Mouse (Mus musculus): ENCODE data around the gene Ets2.
"Not testable (repeated sequence)": the region's sequence is repeated elsewhere in the genome, so short reads cannot be mapped to it uniquely, and the experiment has no call there.

Ets2 gene

GRCm38 (mm10) chr16:95696599-95696998, 5.3 kb upstream of the Ets2 start:
- in situ Hi-C loops (cut with MboI; ENCODE audit: low sequenced_read_pairs), result no loop called here

GRCm38 (mm10) chr16:95699721-95700120, 2.2 kb upstream of the Ets2 start:
- in situ Hi-C loops (cut with MboI; ENCODE audit: low sequenced_read_pairs), result no loop called here

- in situ Hi-C loops (cut with MboI; ENCODE audit: low sequenced_read_pairs), result no loop called here
These were observed 1.7 kb upstream of the Ets2 start for GRCm38 (mm10) chr16:95700224-95700623.

- in situ Hi-C loops (cut with MboI; ENCODE audit: low sequenced_read_pairs), result no loop called here
These were observed 979 bp downstream of the Ets2 start for GRCm38 (mm10) chr16:95702562-95703545.

GRCm38 (mm10) chr16:95703958-95704357, 2.1 kb downstream of the Ets2 start:
- in situ Hi-C loops (cut with MboI; ENCODE audit: low sequenced_read_pairs), result no loop called here

- in situ Hi-C loops (cut with MboI; ENCODE audit: low sequenced_read_pairs), result no loop called here
These were observed 2.9 kb downstream of the Ets2 start for GRCm38 (mm10) chr16:95704662-95705330.

- in situ Hi-C loops (cut with MboI; ENCODE audit: low sequenced_read_pairs), result no loop called here
These were observed 3.9 kb downstream of the Ets2 start for GRCm38 (mm10) chr16:95705771-95706170.

GRCm38 (mm10) chr16:95708211-95709004, 6.5 kb downstream of the Ets2 start:
- in situ Hi-C loops (cut with MboI; ENCODE audit: low sequenced_read_pairs), result no loop called here

GRCm38 (mm10) chr16:95709175-95709574, 7.3 kb downstream of the Ets2 start:
- in situ Hi-C loops (cut with MboI; ENCODE audit: low sequenced_read_pairs), result no loop called here

- in situ Hi-C loops (cut with MboI; ENCODE audit: low sequenced_read_pairs), result no loop called here
These were observed 8.3 kb downstream of the Ets2 start for GRCm38 (mm10) chr16:95710129-95710528.

GRCm38 (mm10) chr16:95712121-95712520, 10.2 kb downstream of the Ets2 start:
- in situ Hi-C loops (cut with MboI; ENCODE audit: low sequenced_read_pairs), result no loop called here

GRCm38 (mm10) chr16:95713077-95713476, 11.2 kb downstream of the Ets2 start:
- in situ Hi-C loops (cut with MboI; ENCODE audit: low sequenced_read_pairs), result not testable (repeated sequence)

GRCm38 (mm10) chr16:95715026-95715425, 13.2 kb downstream of the Ets2 start:
- in situ Hi-C loops (cut with MboI; ENCODE audit: low sequenced_read_pairs), result no loop called here

GRCm38 (mm10) chr16:95716061-95716706, 14.3 kb downstream of the Ets2 start:
- in situ Hi-C loops (cut with MboI; ENCODE audit: low sequenced_read_pairs), result no loop called here

- in situ Hi-C loops (cut with MboI; ENCODE audit: low sequenced_read_pairs), result no loop called here
These were observed 15.8 kb downstream of the Ets2 start for GRCm38 (mm10) chr16:95717631-95718030.

- in situ Hi-C loops (cut with MboI; ENCODE audit: low sequenced_read_pairs), result no loop called here
These were observed 16.2 kb downstream of the Ets2 start for GRCm38 (mm10) chr16:95718119-95718518.

GRCm38 (mm10) chr16:95720532-95720931, 18.7 kb downstream of the Ets2 start:
- in situ Hi-C loops (cut with MboI; ENCODE audit: low sequenced_read_pairs), result no loop called here

- in situ Hi-C loops (cut with MboI; ENCODE audit: low sequenced_read_pairs), result no loop called here
These were observed 22.4 kb downstream of the Ets2 start for GRCm38 (mm10) chr16:95724251-95724650.

- in situ Hi-C loops (cut with MboI; ENCODE audit: low sequenced_read_pairs), result loop anchor here (25.0 kb wide), 1 partner anchor 213 kb away; no protein-coding TSS in a partner anchor
These were observed 22.9 kb downstream of the Ets2 start for GRCm38 (mm10) chr16:95724776-95725175.

- in situ Hi-C loops (cut with MboI; ENCODE audit: low sequenced_read_pairs), result loop anchor here (25.0 kb wide), 1 partner anchor 210 kb away; no protein-coding TSS in a partner anchor
These were observed 24.9 kb downstream of the Ets2 start for GRCm38 (mm10) chr16:95726802-95727201.
